Mouse (Mus musculus) spleen, adult 2 months (tissue): ENCODE data around the gene Abhd4. TPM values are rescaled to one million over a fixed set of nuclear protein-coding genes. Genes with fewer than 3 reads are reported as not detected.

Experiments used
- DNase-seq, 2 experiments: peaks; one replicate each; pipeline versions ENCODE4 v3.0.0 to v3.0.0-alpha.2; 2012 to 2021; ENCODE audit warnings: low spot score in 2 of 2, low read depth in 1 of 2
- H3K27ac ChIP-seq: fragments of 200-500 bp; 2 replicates; pipeline ENCODE4 v1.5.1; 2012; ENCODE audit warnings: low read length, inconsistent platforms; ENCODE audit not compliant: insufficient read depth
- H3K27me3 ChIP-seq: fragments of 200-500 bp; 2 replicates; pipeline ENCODE4 v1.6.1; 2012; ENCODE audit warnings: mild to moderate bottlenecking, moderate library complexity, low read length, inconsistent platforms; ENCODE audit not compliant: control insufficient read depth, insufficient read depth
- H3K36me3 ChIP-seq: fragments of 200-500 bp; 2 replicates; pipeline ENCODE4 v1.6.1; 2012; ENCODE audit warnings: mild to moderate bottlenecking, low read length, inconsistent platforms; ENCODE audit not compliant: control insufficient read depth, insufficient read depth
- H3K4me1 ChIP-seq: fragments of 200-500 bp; 2 replicates; pipeline ENCODE4 v1.6.1; 2011; ENCODE audit warnings: inconsistent platforms; ENCODE audit not compliant: control insufficient read depth, insufficient read depth, insufficient read length
- H3K4me3 ChIP-seq: fragments of 200-500 bp; 2 replicates; pipeline ENCODE4 v1.5.1; 2011; ENCODE audit warnings: mild to moderate bottlenecking, inconsistent platforms; ENCODE audit not compliant: insufficient read depth, insufficient read length; ENCODE audit errors: extremely low read depth
- CTCF ChIP-seq: fragments of 200-500 bp; IDR thresholded peaks from 2 replicates; pipeline ENCODE4 v1.5.1; 2011; ENCODE audit warnings: mild to moderate bottlenecking, inconsistent platforms; ENCODE audit not compliant: insufficient read depth, insufficient read length, insufficient replicate concordance; ENCODE audit errors: extremely low read depth
- POLR2A ChIP-seq: fragments of 200-500 bp; IDR thresholded peaks from 2 replicates; pipeline ENCODE4 v1.6.1; 2011; ENCODE audit warnings: low read depth, low read length, inconsistent platforms
- WGBS: fragments of 180-500 bp; shearing (Covaris S2); methylation state at CpG from one replicate; pipeline ENCODE4 v1.1.7; 2018; 5-methylcytosine and 5-hydroxymethylcytosine counted together
- polyA plus RNA-seq: library from polyadenylated mRNA; depleted of rRNA; stranded (reverse); fragments of >200 nt; gene quantifications from 2 replicates; pipeline ENCODE4 v1.2.3, GENCODE M21; 2012; rRNA removed

Gene Abhd4
- polyA plus RNA-seq, 1 experiment, result 23.4 TPM

DNA sequence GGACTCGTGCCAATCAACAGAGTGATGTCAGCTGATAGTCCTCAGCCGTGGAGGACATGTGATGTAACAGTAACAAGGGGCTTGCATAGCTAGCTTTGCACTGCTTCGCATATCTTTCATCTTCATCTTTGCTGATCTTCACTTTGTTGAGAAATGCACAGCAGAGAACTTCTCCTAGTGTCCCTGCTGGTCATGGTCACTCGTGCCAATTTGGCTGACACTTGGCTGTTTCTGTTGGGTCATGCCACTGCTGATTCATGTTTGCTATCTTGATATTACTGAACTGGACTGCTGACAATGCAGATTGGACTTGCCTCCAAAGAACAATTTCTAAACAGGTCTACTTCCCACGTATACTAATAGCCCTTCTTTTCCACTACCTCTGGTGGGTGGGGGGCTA, 46.1 kb downstream of the Abhd4 start:
- WGBS, result 78% methylated on average over 5 of the region's 5 CpGs
- no peak overlapping the region for H3K4me3 ChIP-seq
- H3K36me3 ChIP-seq, result no peaks in the 10 kb centered on the region

DNA sequence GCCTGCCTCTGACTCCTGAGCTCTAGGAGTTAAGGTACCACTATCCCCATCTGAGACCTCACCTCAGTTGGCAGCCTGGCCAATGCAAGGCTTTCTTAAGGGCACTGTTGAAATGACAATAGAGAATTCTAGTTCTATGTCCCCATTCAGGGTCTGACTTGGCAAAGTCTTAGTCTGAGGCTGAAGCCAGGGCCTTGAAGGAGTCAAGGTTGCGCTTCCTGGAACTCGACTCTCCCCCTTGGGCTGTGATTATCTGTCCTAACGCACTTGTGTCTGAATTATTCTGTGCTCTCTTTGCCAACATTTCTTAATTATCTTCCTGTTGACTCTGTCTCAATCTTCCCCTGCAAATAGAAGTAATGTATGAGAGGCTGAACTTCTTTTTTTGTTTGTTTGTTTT, 46.7 kb downstream of the Abhd4 start:
- WGBS, result 85% methylated on average over 3 of the region's 3 CpGs
- Histone ChIP-seq H3K4me1 (peaks cover 2% of the 10 kb centered on the region; the same call in 1 of the 2 replicates), H3K36me3 (no peaks in the 10 kb centered on the region), H3K4me3 (no peak overlapping the region), H3K27me3 (no peaks in the 10 kb centered on the region), H3K27ac (no peak overlapping the region)
- DNase-seq, result no peak
- no peak for TF ChIP-seq POLR2A
- no peak for TF ChIP-seq CTCF

More for the DNA sequence above, 46.1 kb downstream of the Abhd4 start:
- TF ChIP-seq CTCF, result no peak
- no peak for TF ChIP-seq POLR2A
- DNase-seq, result no peak
- H3K4me1 ChIP-seq, result peaks cover 2% of the 10 kb centered on the region; the same call in 1 of the 2 replicates
- no peak overlapping the region for H3K27ac ChIP-seq
- no peaks in the 10 kb centered on the region for H3K27me3 ChIP-seq

DNA sequence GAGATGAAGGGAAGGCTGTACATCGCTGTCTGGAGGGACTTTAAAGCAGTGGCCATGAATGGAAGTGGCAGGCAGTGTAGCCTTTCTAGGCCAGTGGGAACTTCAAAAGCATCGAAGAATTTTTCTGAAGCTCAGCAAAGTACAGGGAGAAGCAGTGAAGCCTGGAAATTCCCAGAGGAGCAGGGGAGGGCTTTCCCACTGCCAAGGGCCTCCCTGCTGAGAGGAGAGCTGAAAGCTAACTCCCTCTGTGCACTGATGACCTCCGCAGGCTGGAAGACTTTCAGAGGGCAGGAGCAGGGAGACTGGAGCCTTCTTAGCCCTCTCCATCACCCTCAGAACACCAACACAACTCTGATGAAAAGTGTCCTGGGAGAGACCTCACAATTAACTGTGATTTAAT, 57.8 kb downstream of the Abhd4 start:
- no peak for DNase-seq
- TF ChIP-seq POLR2A (no peak), CTCF (no peak)
- Histone ChIP-seq H3K36me3 (no peaks in the 10 kb centered on the region), H3K4me3 (no peak overlapping the region), H3K4me1 (no peaks in the 10 kb centered on the region), H3K27me3 (no peaks in the 10 kb centered on the region), H3K27ac (no peak overlapping the region)
- WGBS, result 63% methylated on average over 3 of the region's 3 CpGs

Other genes starting within 250 kb of the Abhd4 start
- 309 and 372 TPM in 2 replicates for gene Dad1, start 84 bp upstream of the Abhd4 start, polyA plus RNA-seq
- gene Olfr49, start 30.8 kb downstream of the Abhd4 start, polyA plus RNA-seq, result not detected in 2 replicates
- 92.7 and 117 TPM in 2 replicates for gene Oxa1l, start 106.6 kb downstream of the Abhd4 start, polyA plus RNA-seq
- 24.6 and 31.2 TPM in 2 replicates for gene Slc7a7, start 163.6 kb downstream of the Abhd4 start, polyA plus RNA-seq
- gene Mrpl52, start 172.7 kb downstream of the Abhd4 start, polyA plus RNA-seq, result 221 and 393 TPM in 2 replicates
- 42.0 and 63.2 TPM in 2 replicates for gene Mmp14, start 177.4 kb downstream of the Abhd4 start, polyA plus RNA-seq
- 154 and 206 TPM in 2 replicates for gene Lrp10, start 209.9 kb downstream of the Abhd4 start, polyA plus RNA-seq
- gene Rem2, start 221.9 kb downstream of the Abhd4 start, polyA plus RNA-seq, result 0.22 and 0.40 TPM in 2 replicates